Mouse (Mus musculus) gastrocnemius, postnatal 14 days (tissue): ENCODE data around the gene Tnni2. TPM values are rescaled to one million over a fixed set of nuclear protein-coding genes. Genes with fewer than 3 reads are reported as not detected.

Source experiments
- DNase-seq: peaks from one replicate; pipeline ENCODE4 v3.0.0; 2021; ENCODE audit warnings: mixed read lengths
- intact Hi-C: fragments of 180-260 bp; cut with DNase I; formaldehyde crosslinking; loops from one replicate; pipeline ENCODE4 v1.15.1; 2025; ENCODE audit warnings: low total_unique reads
- total RNA-seq, 2 experiments: library from RNA; stranded (reverse); gene quantifications; 2 replicates each; pipeline ENCODE4 v1.2.3; 2021

The Tnni2 gene
- total RNA-seq, 2 experiments from 2014 or later, result 14,029 to 14,677 TPM

- intact Hi-C loops, result no loop called here
- DNase-seq, result no peak
Measured at GRCm38 (mm10) chr7:142454706-142455105, 13.1 kb downstream of the Tnni2 start.

GRCm38 (mm10) chr7:142455251-142455650, 13.6 kb downstream of the Tnni2 start:
- intact Hi-C loops, result no loop called here
- no peak for DNase-seq

GRCm38 (mm10) chr7:142456806-142457205, 15.2 kb downstream of the Tnni2 start:
- intact Hi-C loops, result no loop called here
- DNase-seq, result no peak

GRCm38 (mm10) chr7:142457227-142457811, 15.7 kb downstream of the Tnni2 start:
- intact Hi-C loops, result no loop called here

GRCm38 (mm10) chr7:142458026-142458425, 16.4 kb downstream of the Tnni2 start:
- intact Hi-C loops, result no loop called here
- peak; percentile 2 for DNase-seq

More at GRCm38 (mm10) chr7:142457227-142457811, 15.7 kb downstream of the Tnni2 start:
- no peak for DNase-seq

- peak; percentile 1 for DNase-seq
- intact Hi-C loops, result no loop called here
Measured at GRCm38 (mm10) chr7:142458676-142459298, 17.2 kb downstream of the Tnni2 start.

- no peak for DNase-seq
- intact Hi-C loops, result no loop called here
Measured at GRCm38 (mm10) chr7:142459299-142459691, 17.7 kb downstream of the Tnni2 start.

GRCm38 (mm10) chr7:142460636-142461077, 19.0 kb downstream of the Tnni2 start, which contains the start of gene Lsp1:
TSS of gene Lsp1 (plus strand) at chr7:142460809.
- DNase-seq, result no peak
- intact Hi-C loops, result no loop called here

- DNase-seq, result peak; percentile 5
- intact Hi-C loops, result no loop called here
Measured at GRCm38 (mm10) chr7:142461446-142461845, 19.8 kb downstream of the Tnni2 start.

GRCm38 (mm10) chr7:142462190-142462589, 20.6 kb downstream of the Tnni2 start:
- DNase-seq, result peak; percentile 78
- intact Hi-C loops, result no loop called here

GRCm38 (mm10) chr7:142462594-142463078, 21.0 kb downstream of the Tnni2 start:
- intact Hi-C loops, result no loop called here
- peak; percentile 9 for DNase-seq

GRCm38 (mm10) chr7:142470171-142470691, 28.6 kb downstream of the Tnni2 start:
- peak; percentile 6 for DNase-seq
- intact Hi-C loops, result no loop called here

GRCm38 (mm10) chr7:142470808-142471413, 29.3 kb downstream of the Tnni2 start:
- DNase-seq, result peak; percentile 83

GRCm38 (mm10) chr7:142471414-142471861, 29.8 kb downstream of the Tnni2 start:
- DNase-seq, result peak; percentile 17
- intact Hi-C loops, result no loop called here

More at GRCm38 (mm10) chr7:142470808-142471413, 29.3 kb downstream of the Tnni2 start:
- intact Hi-C loops, result no loop called here

- intact Hi-C loops, result no loop called here
Measured at GRCm38 (mm10) chr7:142471884-142472570, 30.4 kb downstream of the Tnni2 start.

GRCm38 (mm10) chr7:142472936-142473335, 31.3 kb downstream of the Tnni2 start:
- DNase-seq, result peak; percentile 2
- intact Hi-C loops, result no loop called here

More at GRCm38 (mm10) chr7:142471884-142472570, 30.4 kb downstream of the Tnni2 start:
- DNase-seq, result peak; percentile 74

GRCm38 (mm10) chr7:142473476-142473875, 31.9 kb downstream of the Tnni2 start:
- DNase-seq, result peak; percentile 3

GRCm38 (mm10) chr7:142474799-142475198, 33.2 kb downstream of the Tnni2 start:
- intact Hi-C loops, result no loop called here
- DNase-seq, result no peak

More at GRCm38 (mm10) chr7:142473476-142473875, 31.9 kb downstream of the Tnni2 start:
- intact Hi-C loops, result no loop called here

- DNase-seq, result no peak
- intact Hi-C loops, result no loop called here
Measured at GRCm38 (mm10) chr7:142475641-142476040, 34.0 kb downstream of the Tnni2 start.
